Mouse (Mus musculus) MEL (cell line): ENCODE data around the gene Hmga1. TPM values are rescaled to one million over a fixed set of nuclear protein-coding genes. Genes with fewer than 3 reads are reported as not detected.

Source experiments
- DNase-seq: peaks from one replicate; pipeline ENCODE4 v3.0.0; 2011; ENCODE audit warnings: low read depth, low spot score
- H3K27ac ChIP-seq: 2 replicates; pipeline ENCODE4 v1.5.1; 2012; ENCODE audit warnings: low read depth, mild to moderate bottlenecking, control low read depth, low read length, moderate library complexity; ENCODE audit not compliant: control insufficient read depth
- H3K27me3 ChIP-seq, 2 experiments: fragments of 150-350 bp in 1 of 2; sonication (generic) in 1 of 2; 2 replicates each; pipeline ENCODE4 v1.6.1; 2012; ENCODE audit warnings: low read length in 2 of 2, mild to moderate bottlenecking in 2 of 2, improper control_type of control experiment in 1 of 2, moderate library complexity in 1 of 2; ENCODE audit not compliant: insufficient read depth in 2 of 2, control insufficient read depth in 1 of 2
- H3K36me3 ChIP-seq, 2 experiments: 2 replicates each; pipeline ENCODE4 v1.6.1; 2012 to 2014; ENCODE audit warnings: low read length in 2 of 2, improper control_type of control experiment in 1 of 2, inconsistent platforms in 1 of 2, mild to moderate bottlenecking in 1 of 2; ENCODE audit not compliant: insufficient read depth in 2 of 2, control insufficient read depth in 1 of 2
- H3K4me1 ChIP-seq, 2 experiments: fragments of 150-350 bp in 1 of 2; sonication (generic) in 1 of 2; 2 replicates each; pipeline ENCODE4 v1.6.1; 2012; ENCODE audit warnings: low read length in 2 of 2, improper control_type of control experiment in 1 of 2, mild to moderate bottlenecking in 1 of 2; ENCODE audit not compliant: insufficient read depth in 2 of 2, control insufficient read depth in 1 of 2
- H3K4me3 ChIP-seq, 2 experiments: fragments of 150-350 bp in 1 of 2; sonication (generic) in 1 of 2; 2 replicates each; pipeline ENCODE4 v1.5.1; 2012; ENCODE audit warnings: low read depth in 2 of 2, low read length in 2 of 2, mild to moderate bottlenecking in 2 of 2, moderate library complexity in 2 of 2, control low read depth in 1 of 2, improper control_type of control experiment in 1 of 2; ENCODE audit not compliant: control insufficient read depth in 1 of 2, insufficient read depth in 1 of 2
- H3K79me2 ChIP-seq: 2 replicates; pipeline ENCODE4 v1.6.1; 2012; ENCODE audit warnings: mild to moderate bottlenecking, low read length, moderate library complexity; ENCODE audit not compliant: control insufficient read depth, poor library complexity, insufficient read depth
- H3K9ac ChIP-seq: 2 replicates; pipeline ENCODE4 v1.6.1; 2012; ENCODE audit warnings: low read depth, mild to moderate bottlenecking, control low read depth, low read length, moderate library complexity; ENCODE audit not compliant: control insufficient read depth, poor library complexity, severe bottlenecking
- H3K9me3 ChIP-seq: fragments of 150-350 bp; sonication (generic); replicated peaks from 2 replicates; pipeline ENCODE4 v1.6.1; 2012; ENCODE audit warnings: mild to moderate bottlenecking, low read length, improper control_type of control experiment, moderate library complexity; ENCODE audit not compliant: insufficient read depth
- CTCF ChIP-seq, 3 experiments: IDR thresholded peaks in 2 of 3; conservative IDR thresholded peaks in 1 of 3; 2 replicates each; pipeline ENCODE4 v1.5.1; 2011 to 2012; ENCODE audit warnings: low read length in 3 of 3, low read depth in 2 of 3, mild to moderate bottlenecking in 2 of 3, improper control_type of control experiment in 1 of 3, inconsistent platforms in 1 of 3, mixed read lengths in 1 of 3, moderate library complexity in 1 of 3; ENCODE audit not compliant: control insufficient read depth in 1 of 3, insufficient read depth in 1 of 3, poor library complexity in 1 of 3, severe bottlenecking in 1 of 3
- E2F4 ChIP-seq: IDR thresholded peaks from 2 replicates; pipeline ENCODE4 v1.6.1; 2011; ENCODE audit warnings: low read depth, low read length, improper control_type of control experiment, borderline replicate concordance
- ETS1 ChIP-seq: IDR thresholded peaks from 2 replicates; pipeline ENCODE4 v1.6.1; 2012; ENCODE audit warnings: low read depth, mild to moderate bottlenecking, inconsistent platforms, low read length, improper control_type of control experiment, moderate library complexity
- GABPA ChIP-seq: IDR thresholded peaks from 2 replicates; pipeline ENCODE4 v1.6.1; 2012; ENCODE audit warnings: low read depth, mild to moderate bottlenecking, inconsistent platforms, low read length, improper control_type of control experiment, moderate library complexity
- HCFC1 ChIP-seq: IDR thresholded peaks from 2 replicates; pipeline ENCODE4 v1.6.1; 2012; ENCODE audit warnings: low read depth, mild to moderate bottlenecking, inconsistent platforms, low read length, improper control_type of control experiment, moderate library complexity
- MAX ChIP-seq: IDR thresholded peaks from 2 replicates; pipeline ENCODE4 v1.6.1; 2011; ENCODE audit warnings: low read length, improper control_type of control experiment
- MEF2A ChIP-seq: IDR thresholded peaks from 2 replicates; pipeline ENCODE4 v1.6.1; 2014; ENCODE audit warnings: low read depth, mild to moderate bottlenecking, inconsistent platforms, low read length, improper control_type of control experiment; ENCODE audit not compliant: poor library complexity, insufficient replicate concordance, severe bottlenecking; ENCODE audit errors: extremely low read depth
- MYB ChIP-seq: IDR thresholded peaks from 2 replicates; pipeline ENCODE4 v1.6.1; 2011; ENCODE audit warnings: mild to moderate bottlenecking, low read depth, low read length, improper control_type of control experiment
- NRF1 ChIP-seq: IDR thresholded peaks from 2 replicates; pipeline ENCODE4 v1.6.1; 2014; ENCODE audit warnings: low read depth, mild to moderate bottlenecking, inconsistent platforms, low read length, improper control_type of control experiment, moderate library complexity; ENCODE audit not compliant: poor library complexity, insufficient read depth, severe bottlenecking
- POLR2AphosphoS5 ChIP-seq: IDR thresholded peaks from 2 replicates; pipeline ENCODE4 v1.6.1; 2012; ENCODE audit warnings: low read depth, borderline replicate concordance, mild to moderate bottlenecking, inconsistent platforms, low read length, moderate library complexity, mixed read lengths
- TBP ChIP-seq: IDR thresholded peaks from 2 replicates; pipeline ENCODE4 v1.8.0; 2011; ENCODE audit warnings: low read depth, low read length, improper control_type of control experiment
- USF2 ChIP-seq, 2 experiments: IDR thresholded peaks; 2 replicates each; pipeline ENCODE4 v1.6.1; 2011 to 2012; ENCODE audit warnings: improper control_type of control experiment in 2 of 2, low read length in 2 of 2, borderline replicate concordance in 1 of 2, inconsistent platforms in 1 of 2, low read depth in 1 of 2, mild to moderate bottlenecking in 1 of 2; ENCODE audit not compliant: insufficient read depth in 1 of 2
- ZC3H11A ChIP-seq: IDR thresholded peaks from 2 replicates; pipeline ENCODE4 v1.6.1; 2012; ENCODE audit warnings: low read depth, mild to moderate bottlenecking, inconsistent platforms, low read length, improper control_type of control experiment
- ZKSCAN1 ChIP-seq: IDR thresholded peaks from 2 replicates; pipeline ENCODE4 v1.6.1; 2012; ENCODE audit warnings: low read depth, mild to moderate bottlenecking, inconsistent platforms, low read length, improper control_type of control experiment, moderate library complexity
- ZMIZ1 ChIP-seq: IDR thresholded peaks from 2 replicates; pipeline ENCODE4 v1.6.1; 2012; ENCODE audit warnings: low read depth, mild to moderate bottlenecking, inconsistent platforms, low read length, improper control_type of control experiment, moderate library complexity
- polyA plus RNA-seq, 2 experiments: library from polyadenylated mRNA; stranded (reverse) in 1 of 2; unstranded in 1 of 2; fragments of >175 nt in 1 of 2; fragments of >200 nt in 1 of 2; gene quantifications; 2 replicates each; pipeline versions ENCODE4 v1.2.1 to v1.2.4; 2012; ENCODE audit warnings: low replicate concordance in 2 of 2, low read depth in 1 of 2; ENCODE audit not compliant: insufficient read length in 2 of 2, insufficient read depth in 1 of 2, missing spikeins in 1 of 2
- total RNA-seq: library from RNA; depleted of rRNA; stranded (reverse); fragments of 300-350 nt; gene quantifications from 2 replicates; pipeline ENCODE4 v1.2.3, GENCODE M21; 2012

Gene Hmga1
- total and polyA plus RNA-seq, 3 experiments: 96.0 to 112 TPM; not detected in 1

- H3K9me3 ChIP-seq: no peaks in the 10 kb centered on the region
- no peaks in the 10 kb centered on the region; a peak in 1 of 4 replicates for H3K36me3 ChIP-seq
- H3K9ac ChIP-seq: no peak overlapping the region
- no peak for DNase-seq
- no peaks in the 10 kb centered on the region for H3K27me3 ChIP-seq
- no peaks in the 10 kb centered on the region for H3K79me2 ChIP-seq
- peaks cover 0 to 4% of the 10 kb centered on the region in 2 experiments; a peak in 2 of 4 replicates for H3K4me1 ChIP-seq
- TF ChIP-seq TBP (no peak), NRF1 (no peak), CTCF (IDR thresholded peaks at IDR 0.05 in 2 of 3, conservative IDR thresholded peaks at IDR 0.05 in 1 of 3; ENCODE audit: control insufficient read depth in 1 of 3, insufficient read depth in 1 of 3, low read depth in 2 of 3, low read length in 3 of 3, poor library complexity in 1 of 3, severe bottlenecking in 1 of 3) (no peak), USF2 (IDR thresholded peaks at IDR 0.05; ENCODE audit: borderline replicate concordance in 1 of 2, insufficient read depth in 1 of 2, low read depth in 1 of 2, low read length in 2 of 2) (no peak), ZMIZ1 (no peak), POLR2AphosphoS5 (no peak), E2F4 (no peak), ZC3H11A (no peak), MEF2A (no peak), HCFC1 (no peak), MYB (no peak)
- no peak overlapping the region for H3K4me3 ChIP-seq
- H3K27ac ChIP-seq: no peak overlapping the region
Observed at GRCm38 (mm10) chr17:27549234-27549633, 7.1 kb upstream of the Hmga1 start.

GRCm38 (mm10) chr17:27551393-27551940 is 4.8 kb upstream of the Hmga1 start:
- H3K36me3 ChIP-seq: peaks cover 0 to 2% of the 10 kb centered on the region in 2 experiments; a peak in 1 of 4 replicates
- H3K4me1 ChIP-seq: peaks cover 0 to 10% of the 10 kb centered on the region in 2 experiments; a peak in 2 of 4 replicates
- no peak for DNase-seq
- no peak overlapping the region for H3K4me3 ChIP-seq
- no peaks in the 10 kb centered on the region for H3K27me3 ChIP-seq
- H3K79me2 ChIP-seq: peaks cover 9% of the 10 kb centered on the region
- H3K9me3 ChIP-seq: no peaks in the 10 kb centered on the region
- no peak for TF ChIP-seq ZKSCAN1
- no peak for TF ChIP-seq MAX
- no peak for TF ChIP-seq MEF2A
- TF ChIP-seq ZMIZ1: no peak
- no peak for TF ChIP-seq GABPA
- peak in 2 of 3 experiments; percentile 21 to 35; a peak in 3 of 6 replicates for TF ChIP-seq CTCF (IDR thresholded peaks at IDR 0.05 in 2 of 3, conservative IDR thresholded peaks at IDR 0.05 in 1 of 3; ENCODE audit: control insufficient read depth in 1 of 3, insufficient read depth in 1 of 3, low read depth in 2 of 3, low read length in 3 of 3, poor library complexity in 1 of 3, severe bottlenecking in 1 of 3)
- TF ChIP-seq ETS1: no peak
- no peak overlapping the region for H3K9ac ChIP-seq
- no peak overlapping the region for H3K27ac ChIP-seq
